Mouse (Mus musculus): Measurements from ENCODE around the gene Syne2.

The Syne2 gene

DNA sequence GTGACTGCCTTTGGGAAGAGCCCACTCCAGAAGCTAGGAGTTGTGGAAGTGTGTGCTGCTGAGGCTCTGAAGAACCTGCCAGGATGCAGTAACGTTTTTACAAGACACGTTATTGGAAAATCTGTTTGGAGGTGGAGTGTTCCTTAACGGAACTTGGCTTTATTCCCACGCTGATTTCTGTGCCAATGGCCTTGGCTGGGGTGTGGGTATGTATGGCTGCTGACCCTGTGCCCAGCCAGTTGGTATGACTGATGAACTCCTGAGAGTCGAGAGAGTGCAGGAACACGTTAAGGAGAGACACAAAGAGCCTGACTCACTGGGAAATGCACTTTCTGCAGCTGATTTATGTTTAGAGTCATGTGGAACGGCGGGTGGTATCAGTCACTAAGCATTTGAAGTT, 200.7 kb downstream of the Syne2 start:
- in situ Hi-C loops (cut with MseI, MboI), result loop anchor here in 1 of 2 experiments (5.0 kb wide), 2 partner anchors 114 to 159 kb away; partner anchors contain the start of gene Esr2

GRCm38 (mm10) chr12:76042301-76042700, 224.4 kb downstream of the Syne2 start:
- in situ Hi-C loops (cut with MseI, MboI), result no loop called here

DNA sequence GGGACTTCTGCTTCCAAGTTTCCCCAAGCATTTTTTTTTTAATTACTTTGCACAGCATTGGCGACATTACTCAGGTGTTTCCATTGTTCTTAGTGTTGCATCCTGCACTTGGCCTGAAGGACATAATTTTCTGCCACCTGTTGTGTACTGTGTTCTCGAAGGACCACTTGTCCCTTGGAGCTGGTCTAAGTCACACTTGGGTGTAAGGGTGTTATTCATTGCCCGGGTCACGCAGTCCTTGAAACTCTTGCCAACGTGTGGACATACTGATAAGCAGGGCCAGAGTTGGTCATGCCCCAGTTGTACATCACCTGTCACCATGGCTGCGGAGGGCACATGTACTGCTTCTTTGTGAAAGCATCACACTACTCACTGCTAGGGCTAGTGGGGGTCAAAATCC, 228.6 kb downstream of the Syne2 start:
- in situ Hi-C loops (cut with MseI, MboI), result no loop called here

- in situ Hi-C loops (cut with MseI, MboI), result no loop called here
Observed at GRCm38 (mm10) chr12:76047921-76048320, 230.0 kb downstream of the Syne2 start.

GRCm38 (mm10) chr12:76048672-76049071, 230.7 kb downstream of the Syne2 start:
- in situ Hi-C loops (cut with MseI, MboI), result no loop called here

GRCm38 (mm10) chr12:76049343-76049742, 231.4 kb downstream of the Syne2 start:
- in situ Hi-C loops (cut with MseI, MboI), result no loop called here

DNA sequence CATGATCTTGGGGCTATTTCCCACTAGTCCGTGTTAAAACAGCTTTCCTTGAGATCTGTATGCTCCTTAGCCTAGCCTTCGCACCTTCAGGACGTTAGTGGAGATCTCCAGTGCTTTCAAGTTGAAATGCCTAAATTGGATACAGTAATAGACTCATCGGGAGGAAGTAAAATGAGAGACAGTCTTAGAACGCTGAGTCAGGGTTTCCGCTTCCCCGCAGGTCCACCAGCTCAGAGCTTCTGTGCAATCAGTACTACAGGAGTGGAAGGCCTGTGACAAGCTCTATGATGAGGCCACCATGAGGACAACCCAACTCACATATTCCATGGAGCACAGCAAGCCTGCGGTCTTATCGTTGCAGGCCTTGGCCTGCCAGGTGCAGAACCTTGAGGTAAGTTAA, 233.9 kb downstream of the Syne2 start:
- in situ Hi-C loops (cut with MseI, MboI), result no loop called here

DNA sequence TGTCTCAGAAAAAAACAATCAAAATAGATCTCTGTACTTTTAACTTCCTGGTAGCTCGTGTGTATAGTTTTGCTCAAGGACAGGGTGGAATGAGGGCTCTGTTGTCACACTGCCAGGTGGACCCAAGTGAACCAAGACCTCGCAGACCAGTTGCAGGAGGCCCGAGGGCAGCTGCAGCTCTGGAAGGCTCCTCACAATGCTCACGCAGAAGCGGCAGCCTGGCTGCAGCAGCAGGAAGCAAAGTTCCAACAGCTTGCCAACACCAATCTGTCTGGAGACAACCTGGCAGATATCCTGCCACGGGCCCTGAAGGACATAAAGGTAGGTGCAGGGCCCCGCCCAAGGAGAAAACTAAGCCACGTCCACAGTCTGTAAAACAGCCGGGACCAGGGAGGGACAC, 236.7 kb downstream of the Syne2 start:
- in situ Hi-C loops (cut with MseI, MboI), result no loop called here

DNA sequence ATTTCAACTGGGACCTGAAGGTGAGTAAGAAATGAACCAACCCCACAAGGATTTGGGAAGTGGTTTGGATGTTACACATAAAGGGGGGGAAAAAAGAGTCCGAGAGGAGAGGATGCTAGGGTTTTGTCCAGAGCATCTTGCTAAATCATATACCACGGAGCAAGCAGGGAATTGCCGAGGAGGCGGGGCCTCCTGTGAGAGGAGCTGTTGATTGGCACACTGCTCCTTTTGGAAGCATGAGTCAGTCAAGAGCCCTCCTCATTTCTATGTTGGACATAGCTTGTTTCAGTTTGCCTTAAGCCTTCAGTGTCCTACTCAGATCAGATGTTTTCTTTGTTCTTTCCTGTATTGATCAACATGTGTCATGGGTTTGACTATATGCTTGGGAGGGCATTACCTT, 245.1 kb downstream of the Syne2 start:
- in situ Hi-C loops (cut with MseI, MboI), result no loop called here

DNA sequence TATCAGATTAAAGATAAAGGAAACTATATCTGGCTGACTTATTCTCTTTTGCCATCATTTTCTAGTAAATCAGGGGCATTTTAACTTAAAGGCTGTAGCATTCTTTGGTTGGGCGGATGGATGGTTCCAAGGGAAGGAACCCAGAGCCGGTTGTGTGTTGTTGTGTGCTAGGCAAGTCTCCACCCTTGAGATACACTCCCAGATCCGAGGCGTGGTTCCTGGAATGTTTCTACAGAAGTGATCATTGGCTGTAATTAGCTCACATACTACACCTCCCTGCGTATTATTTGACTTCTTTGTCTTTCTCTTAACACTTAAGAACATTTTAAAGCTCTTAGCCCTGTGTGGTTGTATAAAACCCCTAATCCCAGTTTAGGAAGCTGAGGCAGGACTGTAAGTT, 252.5 kb downstream of the Syne2 start:
- in situ Hi-C loops (cut with MseI, MboI), result no loop called here

DNA sequence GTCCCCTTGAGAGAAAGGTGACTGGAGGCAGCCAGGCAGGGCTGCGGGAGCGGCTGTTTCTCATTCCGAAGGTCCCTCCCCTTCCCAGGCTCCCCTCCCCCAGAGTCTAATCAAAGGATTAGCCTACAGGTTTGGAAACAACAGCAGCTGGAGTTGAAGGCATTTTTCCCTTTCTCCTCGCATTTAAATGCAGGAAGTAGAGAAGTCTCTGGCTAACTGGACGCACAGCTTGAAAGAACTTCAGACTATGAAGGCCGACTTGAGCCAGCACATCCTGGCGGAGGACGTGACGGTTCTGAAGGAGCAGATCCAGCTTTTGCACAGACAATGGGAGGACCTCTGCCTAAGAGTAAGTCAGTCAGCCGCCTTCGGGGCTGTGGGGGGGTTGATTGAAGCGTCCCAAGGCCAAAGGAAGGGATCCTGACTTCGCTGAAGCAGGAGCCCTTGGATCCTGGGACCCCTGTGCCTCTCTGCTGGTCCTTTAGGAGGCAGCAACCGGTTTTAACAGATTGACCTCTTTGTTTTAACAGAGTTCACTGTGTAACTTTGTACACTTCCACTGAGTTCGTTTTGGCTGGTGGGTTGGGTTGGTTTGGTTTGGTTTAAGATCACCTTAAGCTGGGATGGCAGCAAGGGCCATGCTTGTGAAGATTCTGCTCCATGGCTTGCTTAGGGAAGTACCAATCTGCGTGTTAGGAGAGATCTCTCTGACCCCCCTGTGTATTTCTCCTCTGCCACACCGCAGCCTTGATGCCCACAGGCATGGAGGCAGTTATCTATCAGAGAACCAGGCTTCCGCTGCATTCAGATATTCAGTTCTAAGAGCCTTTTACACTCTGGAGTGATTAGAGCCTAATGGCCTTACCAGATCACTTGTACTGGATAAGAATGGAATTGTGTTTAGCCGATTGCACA, 254.3 kb downstream of the Syne2 start:
- in situ Hi-C loops (cut with MseI, MboI), result no loop called here

DNA sequence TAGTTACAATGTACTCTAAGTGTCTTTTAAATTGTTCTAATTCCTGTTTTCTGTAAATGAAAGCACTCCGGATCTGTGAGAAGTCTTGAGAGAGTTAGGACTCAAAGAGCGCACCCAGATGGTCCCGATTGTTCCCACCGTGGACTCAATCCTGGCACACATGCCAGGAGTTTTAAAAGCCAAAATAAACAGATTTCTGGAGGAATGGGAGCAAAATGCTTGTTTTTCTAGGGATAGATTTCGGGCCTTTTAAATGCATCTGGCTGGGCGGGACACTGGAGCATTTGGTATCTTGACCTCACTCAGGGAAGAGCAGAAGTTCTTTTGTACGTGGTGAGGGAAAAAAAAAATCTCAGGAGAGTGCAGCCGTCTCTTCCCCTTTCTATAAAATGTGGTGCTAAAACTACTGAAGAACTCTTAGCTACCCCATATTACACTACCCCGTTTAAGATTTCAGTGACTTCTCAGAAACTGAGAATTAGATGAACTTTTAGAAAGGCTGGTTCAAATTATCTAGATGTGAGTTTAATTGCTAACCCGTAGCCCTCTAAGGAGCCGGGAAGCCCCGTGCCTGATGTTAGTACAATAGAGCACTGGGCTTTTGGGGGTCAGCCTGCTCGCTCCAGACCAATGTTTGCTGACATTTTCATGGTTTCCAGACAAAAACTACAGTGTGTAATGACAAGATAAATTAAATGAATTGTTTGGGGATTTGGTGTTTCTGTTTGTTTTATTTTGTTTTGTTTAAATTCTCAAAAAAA, 255.3 kb downstream of the Syne2 start:
- in situ Hi-C loops (cut with MseI, MboI), result no loop called here

DNA sequence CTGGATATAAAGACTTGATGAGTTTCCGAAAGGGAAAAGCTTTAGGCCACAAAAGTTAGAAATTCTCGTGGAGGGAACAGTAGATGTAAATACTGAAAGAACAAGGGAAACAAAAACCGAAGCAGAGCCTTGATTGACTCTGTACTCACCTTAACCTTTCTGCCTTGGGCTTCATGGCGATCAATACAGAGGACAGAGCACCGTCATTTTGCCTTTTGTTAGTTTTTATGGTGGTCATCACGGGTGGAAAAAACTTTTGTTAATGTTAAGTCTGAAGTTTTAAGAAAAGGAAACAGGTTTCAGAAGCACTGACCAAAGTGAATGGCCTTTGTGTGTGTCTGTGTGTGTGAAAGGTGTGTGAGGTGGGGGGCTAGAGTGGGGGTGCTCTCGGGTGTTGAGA, 256.0 kb downstream of the Syne2 start:
- in situ Hi-C loops (cut with MseI, MboI), result no loop called here

DNA sequence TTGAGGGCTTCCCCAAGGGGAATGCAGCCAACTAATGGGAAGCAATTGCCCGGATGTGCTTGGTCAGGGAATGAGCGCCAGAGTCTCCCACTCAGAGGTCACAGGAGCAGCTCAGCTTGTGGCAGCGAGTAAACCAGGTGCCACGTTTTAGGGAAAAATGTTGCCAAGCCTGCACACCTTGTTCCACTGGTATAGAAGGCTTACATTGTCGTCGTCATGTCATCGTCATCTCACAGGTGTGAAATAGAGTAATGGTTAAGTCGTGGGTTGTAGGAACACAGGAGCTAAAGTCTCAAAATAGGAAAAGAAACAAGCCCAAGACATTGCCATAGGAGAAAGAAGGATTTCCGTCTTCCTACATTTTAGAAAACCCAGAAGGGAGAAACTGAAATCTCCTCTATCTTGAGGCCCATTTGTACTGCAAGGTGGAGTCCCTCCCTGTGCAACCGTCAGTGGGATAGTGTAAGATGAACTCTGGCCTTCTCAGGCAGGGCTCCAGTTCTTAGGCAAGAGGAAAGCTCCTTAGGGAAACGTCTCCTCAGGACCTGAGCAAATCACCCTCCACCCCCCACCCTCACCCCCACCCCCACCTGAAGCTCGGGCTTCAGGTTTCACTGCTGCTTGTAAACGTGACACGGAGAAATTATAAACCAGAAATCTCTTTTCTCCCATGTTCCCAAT, 263.1 kb downstream of the Syne2 start:
- in situ Hi-C loops (cut with MseI, MboI), result no loop called here

DNA sequence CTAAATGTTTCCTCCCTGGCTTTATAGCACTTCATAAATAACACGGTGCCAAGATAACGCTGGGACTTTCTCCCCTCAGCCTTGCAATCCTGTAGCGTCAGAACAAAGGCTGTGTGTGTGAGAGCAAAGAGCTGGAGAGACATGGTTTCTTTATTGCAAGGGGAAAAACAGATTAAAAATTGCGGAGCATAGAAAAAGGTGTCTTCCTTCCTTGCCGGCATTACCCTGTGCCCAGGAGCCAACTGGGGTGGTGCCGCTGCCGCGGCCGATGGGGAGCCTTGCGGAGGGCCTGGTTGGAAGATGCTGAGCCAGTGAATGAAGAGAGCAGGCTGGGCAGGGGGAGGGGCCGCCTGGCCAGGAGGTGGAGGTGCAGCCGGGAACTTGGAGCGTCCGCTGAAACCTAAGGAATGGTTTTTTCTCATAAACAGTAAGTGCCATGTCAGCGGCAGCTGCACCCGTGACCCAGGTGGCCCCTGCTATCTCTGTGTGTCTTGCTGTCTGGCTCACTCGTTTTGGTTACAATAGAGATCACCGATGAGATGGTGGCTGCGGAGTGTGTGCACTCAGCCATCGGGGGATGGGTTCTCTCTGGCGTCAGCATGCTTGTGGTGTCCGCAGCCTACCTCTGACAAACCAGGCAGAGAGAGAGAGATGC, 263.8 kb downstream of the Syne2 start:
- in situ Hi-C loops (cut with MseI, MboI), result no loop called here

- in situ Hi-C loops (cut with MseI, MboI), result no loop called here
Observed at GRCm38 (mm10) chr12:76085066-76085465, 267.1 kb downstream of the Syne2 start.

GRCm38 (mm10) chr12:76085956-76086905, 268.3 kb downstream of the Syne2 start:
- in situ Hi-C loops (cut with MseI, MboI), result no loop called here

- in situ Hi-C loops (cut with MseI, MboI), result no loop called here
Observed at GRCm38 (mm10) chr12:76087025-76087424, 269.1 kb downstream of the Syne2 start.

DNA sequence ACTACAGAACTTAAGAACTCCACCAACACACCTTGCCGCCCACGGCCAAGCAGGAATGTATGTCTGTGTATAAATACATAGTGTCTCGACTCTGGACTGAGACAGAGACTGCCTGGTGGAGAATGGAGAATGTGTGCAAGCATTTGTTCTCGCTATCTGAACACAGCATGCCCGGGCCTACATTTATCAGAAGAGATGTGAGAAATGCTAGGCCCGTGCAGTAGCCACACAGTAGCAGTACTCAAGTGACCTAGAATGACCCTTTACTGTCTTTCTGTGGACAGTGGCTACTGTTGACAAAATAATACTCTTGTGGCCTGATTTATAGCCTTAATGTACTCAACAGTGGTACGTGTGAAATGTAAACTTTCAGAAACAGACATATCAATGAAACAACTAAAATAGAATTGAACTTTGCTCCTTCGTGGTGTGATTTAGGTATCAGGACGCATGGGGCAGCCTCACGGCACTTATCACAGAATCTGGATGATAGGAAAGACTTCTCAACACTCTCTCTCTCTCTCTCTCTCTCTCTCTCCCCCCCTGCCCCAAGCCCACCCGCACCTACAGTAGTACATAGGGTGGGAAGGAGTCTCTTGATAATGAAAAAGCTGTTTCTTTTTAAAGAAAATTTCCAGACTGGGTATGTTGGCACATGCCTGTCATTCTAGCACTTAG, 275.0 kb downstream of the Syne2 start:
- in situ Hi-C loops (cut with MseI, MboI), result no loop called here

Data from mouse trophoblast stem cell (cell line).